Mouse (Mus musculus): ENCODE measurements around the gene Zfp286.
"Not testable (repeated sequence)": the region's sequence is repeated elsewhere in the genome, so short reads cannot be mapped to it uniquely, and the experiment has no call there.

Gene Zfp286

GRCm38 (mm10) chr11:62804119-62804518, 14.9 kb upstream of the Zfp286 start:
- DNase-seq (ENCODE audit: extremely low read depth, insufficient read length, low spot score): no peak

- DNase-seq (ENCODE audit: extremely low read depth, insufficient read length, low spot score): no peak
Observed at GRCm38 (mm10) chr11:62789617-62789936, 315 bp upstream of the Zfp286 start.

- DNase-seq (ENCODE audit: extremely low read depth, insufficient read length, low spot score): no peak
Observed at GRCm38 (mm10) chr11:62776510-62776909, 12.8 kb downstream of the Zfp286 start.

- DNase-seq (ENCODE audit: extremely low read depth, insufficient read length, low spot score): no peak
Observed at GRCm38 (mm10) chr11:62760755-62761457, 28.4 kb downstream of the Zfp286 start.

GRCm38 (mm10) chr11:62758491-62758890, 30.8 kb downstream of the Zfp286 start:
- DNase-seq (ENCODE audit: extremely low read depth, insufficient read length, low spot score): no peak

GRCm38 (mm10) chr11:62757906-62758305, 31.4 kb downstream of the Zfp286 start:
- DNase-seq (ENCODE audit: extremely low read depth, insufficient read length, low spot score): no peak

- DNase-seq (ENCODE audit: extremely low read depth, insufficient read length, low spot score): no peak
Observed at GRCm38 (mm10) chr11:62757143-62757507, 32.1 kb downstream of the Zfp286 start.

- peak; percentile 93 for DNase-seq (ENCODE audit: extremely low read depth, insufficient read length, low spot score)
Observed at GRCm38 (mm10) chr11:62756456-62757142, 32.7 kb downstream of the Zfp286 start.

- DNase-seq (ENCODE audit: extremely low read depth, insufficient read length, low spot score): no peak
Observed at GRCm38 (mm10) chr11:62752780-62753179, 36.5 kb downstream of the Zfp286 start, which contains the start of gene Gm10428. Gm10428 (plus strand) TSS chr11:62753100.

- no peak for DNase-seq (ENCODE audit: extremely low read depth, insufficient read length, low spot score)
Observed at GRCm38 (mm10) chr11:62752191-62752590, 37.1 kb downstream of the Zfp286 start.

GRCm38 (mm10) chr11:62749445-62749844, 39.8 kb downstream of the Zfp286 start:
- not testable (repeated sequence) for DNase-seq (ENCODE audit: extremely low read depth, insufficient read length, low spot score)

- DNase-seq (ENCODE audit: extremely low read depth, insufficient read length, low spot score): no peak
Observed at GRCm38 (mm10) chr11:62748062-62748461, 41.2 kb downstream of the Zfp286 start.

- no peak for DNase-seq (ENCODE audit: extremely low read depth, insufficient read length, low spot score)
Observed at GRCm38 (mm10) chr11:62747227-62747626, 42.0 kb downstream of the Zfp286 start.

- no peak for DNase-seq (ENCODE audit: extremely low read depth, insufficient read length, low spot score)
Observed at GRCm38 (mm10) chr11:62746001-62746533, 43.2 kb downstream of the Zfp286 start.

GRCm38 (mm10) chr11:62744103-62744502, 45.2 kb downstream of the Zfp286 start:
- no peak for DNase-seq (ENCODE audit: extremely low read depth, insufficient read length, low spot score)

- no peak for DNase-seq (ENCODE audit: extremely low read depth, insufficient read length, low spot score)
Observed at GRCm38 (mm10) chr11:62742261-62742957, 46.9 kb downstream of the Zfp286 start.

GRCm38 (mm10) chr11:62741186-62741585, 48.1 kb downstream of the Zfp286 start:
- no peak for DNase-seq (ENCODE audit: extremely low read depth, insufficient read length, low spot score)

- DNase-seq (ENCODE audit: extremely low read depth, insufficient read length, low spot score): no peak
Observed at GRCm38 (mm10) chr11:62732665-62733064, 56.6 kb downstream of the Zfp286 start.

- no peak for DNase-seq (ENCODE audit: extremely low read depth, insufficient read length, low spot score)
Observed at GRCm38 (mm10) chr11:62732022-62732387, 57.3 kb downstream of the Zfp286 start.

GRCm38 (mm10) chr11:62731311-62732021, 57.8 kb downstream of the Zfp286 start, which contains the start of gene Zfp287:
Zfp287 (minus strand) TSS chr11:62731905.
- peak; percentile 81 for DNase-seq (ENCODE audit: extremely low read depth, insufficient read length, low spot score)

GRCm38 (mm10) chr11:62728276-62728675, 61.0 kb downstream of the Zfp286 start:
- DNase-seq (ENCODE audit: extremely low read depth, insufficient read length, low spot score): no peak

Measured in 3134 (cell line).